Mouse (Mus musculus): ENCODE measurements around the gene Mindy3.

The Mindy3 gene

DNA sequence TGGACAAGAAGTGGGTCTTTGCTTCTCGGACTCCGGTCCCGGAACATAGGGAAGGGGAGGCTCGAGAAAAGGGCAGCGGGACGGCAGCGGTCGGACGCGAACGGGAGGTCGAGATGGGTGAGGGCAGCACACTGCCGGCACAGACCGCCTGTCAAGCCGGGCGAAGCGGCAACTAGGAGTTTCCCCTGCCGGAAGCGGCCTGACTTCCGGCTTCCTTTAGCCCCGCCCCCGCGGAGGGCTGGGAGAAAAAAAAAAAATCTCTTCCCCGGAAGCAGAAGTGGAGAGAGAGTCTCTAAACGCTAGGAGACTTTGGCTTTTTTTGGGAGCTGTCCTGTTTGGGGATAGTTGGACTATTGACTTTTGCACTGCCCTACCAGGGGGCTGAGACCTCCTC, at the start of gene Mindy3:
Mindy3 (minus strand) TSS at position 209 of the 394 bp plus-strand sequence.
- DNase-seq (ENCODE audit: low read depth, low spot score) = peak; percentile 79

DNA sequence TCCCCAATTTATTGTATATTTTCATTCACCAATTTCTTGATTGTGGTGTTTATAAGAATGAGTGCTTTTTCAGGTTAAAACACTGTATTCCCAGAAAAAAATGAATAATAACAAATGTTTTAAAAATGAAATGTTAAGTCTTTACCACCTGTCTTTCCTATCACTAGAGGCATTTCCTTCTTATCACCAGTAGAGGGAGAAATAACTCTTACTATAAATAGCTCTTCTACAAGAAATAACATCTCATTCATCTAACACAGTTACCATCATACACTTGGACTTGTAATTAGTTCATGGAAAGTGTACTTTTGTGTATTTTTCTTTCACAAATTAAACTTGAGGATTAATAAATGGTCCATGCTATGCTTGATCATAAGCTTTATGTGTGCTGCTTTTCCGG, 40.5 kb upstream of the Mindy3 start:
- no peak for DNase-seq (ENCODE audit: low read depth, low spot score)

DNA sequence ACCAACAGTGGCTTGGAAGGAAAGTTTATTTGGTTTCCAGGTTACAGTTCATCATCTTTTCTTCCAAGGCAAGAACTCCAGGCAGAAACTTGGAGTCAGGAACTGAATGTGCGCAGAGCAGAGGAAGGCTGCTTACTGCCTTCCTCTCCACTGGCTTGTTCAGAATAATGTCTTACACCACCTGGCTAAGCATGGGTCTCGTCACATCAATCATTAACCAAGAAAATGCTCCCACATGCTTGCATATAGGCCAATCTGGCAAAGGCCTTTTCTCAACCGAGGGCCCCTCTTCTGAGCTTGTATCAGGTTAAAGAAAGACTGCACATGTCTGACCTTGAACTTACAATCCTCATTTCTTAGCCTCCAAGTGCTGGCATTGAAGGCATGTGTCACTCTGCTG, 30.8 kb upstream of the Mindy3 start:
- no peak for DNase-seq (ENCODE audit: low read depth, low spot score)

DNA sequence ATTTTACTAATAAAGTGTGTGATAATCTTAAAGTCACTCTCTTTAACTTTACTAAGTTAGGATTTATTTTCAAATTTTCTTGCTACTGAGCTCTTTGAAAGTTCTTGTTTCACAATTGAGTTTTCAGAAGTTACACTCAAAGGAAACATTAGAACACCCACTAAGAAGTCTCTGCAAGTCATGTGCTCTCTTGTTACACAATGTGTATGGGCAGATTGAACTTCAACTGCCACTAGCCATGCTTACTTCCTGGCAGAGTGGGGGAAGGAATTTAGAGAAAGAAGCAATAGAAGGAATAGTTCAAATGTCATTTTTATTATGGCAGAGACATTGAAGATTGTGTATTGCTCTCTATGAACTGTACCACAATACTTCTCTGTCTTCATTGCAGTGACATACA, 20.9 kb upstream of the Mindy3 start:
- DNase-seq (ENCODE audit: low read depth, low spot score) = no peak

DNA sequence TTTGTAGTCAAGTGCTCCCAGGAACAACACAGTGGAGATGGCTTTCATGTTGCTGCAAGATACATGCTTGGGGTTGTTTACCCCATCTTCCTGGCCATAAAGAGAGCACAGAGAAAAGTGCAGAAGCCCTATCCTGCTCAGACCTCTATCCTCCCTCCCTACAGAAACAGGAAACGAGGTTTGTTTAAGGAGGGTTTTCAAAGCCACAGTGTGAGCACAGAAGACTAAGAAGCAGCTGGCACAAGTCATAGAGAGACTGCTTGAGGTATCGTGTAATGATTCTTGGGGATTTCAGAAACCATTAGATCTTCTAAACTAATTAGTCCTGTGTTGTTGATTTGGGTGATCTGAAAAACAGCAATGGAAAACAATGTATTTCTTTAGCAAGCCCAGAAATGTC, 20.3 kb upstream of the Mindy3 start:
- no peak for DNase-seq (ENCODE audit: low read depth, low spot score)

DNA sequence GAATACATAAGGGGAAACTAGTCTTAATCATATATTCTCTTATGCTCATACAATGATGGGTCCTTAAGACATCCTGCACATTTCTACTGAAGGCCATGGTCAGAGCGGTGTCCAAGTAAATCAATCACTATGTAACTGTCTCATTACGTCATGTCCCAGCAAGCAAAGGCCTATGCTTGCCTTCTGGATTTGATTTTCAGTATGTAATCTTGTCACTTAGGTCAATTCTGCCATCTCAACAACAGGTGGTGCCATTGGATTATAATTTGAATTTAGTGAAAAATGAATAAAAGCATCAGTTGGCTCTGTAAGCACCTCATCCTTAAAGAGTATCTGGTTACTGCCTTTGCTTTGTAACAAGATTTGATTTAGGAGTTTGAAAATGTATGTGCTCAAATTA, 18.9 kb upstream of the Mindy3 start:
- DNase-seq (ENCODE audit: low read depth, low spot score) = no peak

DNA sequence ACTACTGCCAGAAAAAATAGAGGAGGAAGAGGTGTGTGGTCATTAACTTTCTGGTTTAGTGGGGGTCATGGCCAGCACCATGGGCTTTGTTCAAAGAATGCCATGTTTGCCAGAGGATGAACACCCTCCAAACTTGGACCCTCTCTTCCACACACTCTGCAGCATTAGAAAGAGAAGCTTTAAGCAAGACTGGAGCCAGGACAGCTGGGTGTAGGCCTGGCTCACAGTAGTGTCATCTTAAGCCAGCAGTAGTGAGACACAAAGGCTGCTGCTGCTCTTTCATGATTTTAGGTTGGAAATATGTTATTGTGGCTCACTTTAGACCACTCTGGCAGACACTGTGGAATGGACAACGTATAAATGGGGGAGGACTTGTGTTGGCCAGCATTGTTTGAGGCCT, 12.8 kb upstream of the Mindy3 start:
- no peak for DNase-seq (ENCODE audit: low read depth, low spot score)

DNA sequence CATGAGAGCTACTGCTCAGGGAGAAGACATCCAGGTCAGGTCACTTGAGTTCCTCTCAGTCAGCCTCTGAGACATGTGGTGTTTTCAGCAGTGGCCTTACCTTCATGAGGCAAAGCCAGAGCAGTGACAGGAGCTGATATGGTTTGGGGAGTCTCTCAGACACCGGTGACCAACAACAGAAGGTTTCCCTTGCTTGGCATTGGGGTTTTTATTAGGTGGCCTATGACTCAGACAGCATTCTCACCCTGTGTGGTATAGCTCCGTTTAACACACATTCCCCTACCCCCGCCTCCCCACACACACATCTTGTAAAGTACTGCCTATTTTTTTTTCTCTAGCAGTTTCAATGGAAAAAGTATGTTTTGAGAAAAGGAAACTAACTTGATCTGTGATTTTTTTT, 5.1 kb upstream of the Mindy3 start:
- DNase-seq (ENCODE audit: low read depth, low spot score) = no peak

DNA sequence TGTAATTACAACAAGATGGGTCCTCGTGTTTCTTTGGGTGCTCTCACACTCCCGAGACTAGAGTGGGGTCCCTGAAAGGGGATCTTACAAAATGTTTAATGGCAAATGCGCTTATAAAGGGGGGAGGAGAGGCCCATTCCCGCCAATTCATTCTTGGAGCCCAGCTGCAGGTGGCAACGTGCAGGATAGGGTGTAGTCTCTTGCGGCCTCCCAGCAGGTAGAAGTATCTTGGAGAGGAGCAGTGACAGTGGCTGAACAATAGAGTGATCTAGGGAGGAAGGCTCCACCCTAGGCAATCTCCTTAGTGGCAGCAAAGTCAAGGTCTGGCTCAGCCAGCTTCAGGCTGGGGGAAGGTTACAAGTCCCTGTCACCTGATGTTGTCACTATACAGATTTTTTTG, 4.2 kb upstream of the Mindy3 start:
- DNase-seq (ENCODE audit: low read depth, low spot score) = peak; percentile 82

DNA sequence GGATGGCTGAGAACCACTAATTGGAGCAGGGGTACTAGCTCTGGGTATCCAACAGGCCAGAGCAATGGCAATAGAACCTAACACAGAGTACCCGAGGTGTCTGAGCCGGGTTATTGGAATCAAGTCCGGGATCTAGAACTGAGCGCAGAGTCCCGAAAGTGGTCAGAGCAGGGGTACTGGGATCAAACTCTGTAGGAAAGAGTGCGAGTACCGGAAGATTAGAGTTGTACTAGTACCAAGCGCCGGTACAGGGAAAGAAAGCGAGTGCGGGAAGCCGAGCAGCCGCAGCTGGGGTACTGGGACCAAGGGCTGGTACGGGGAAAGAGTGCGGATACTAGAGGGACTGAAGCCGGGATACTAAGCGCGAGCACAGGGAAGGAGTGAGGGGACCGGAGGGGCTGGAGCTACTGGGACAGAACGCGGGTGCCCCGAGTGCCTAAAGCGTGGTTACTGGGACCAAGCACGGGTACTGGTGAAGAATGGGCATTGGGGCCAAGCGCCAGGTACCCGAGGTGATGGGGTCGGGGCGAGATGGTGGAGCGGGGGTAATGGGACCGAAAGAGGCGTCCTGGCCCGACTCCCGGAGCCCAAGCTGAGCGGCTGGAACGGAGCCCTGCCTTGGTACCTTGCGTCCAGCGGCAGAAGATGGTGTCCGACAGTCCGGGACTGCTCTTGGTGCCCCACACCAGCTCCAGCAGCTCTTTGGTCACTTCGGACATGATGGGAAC, 572 bp downstream of the Mindy3 start:
- DNase-seq (ENCODE audit: low read depth, low spot score) = no peak

DNA sequence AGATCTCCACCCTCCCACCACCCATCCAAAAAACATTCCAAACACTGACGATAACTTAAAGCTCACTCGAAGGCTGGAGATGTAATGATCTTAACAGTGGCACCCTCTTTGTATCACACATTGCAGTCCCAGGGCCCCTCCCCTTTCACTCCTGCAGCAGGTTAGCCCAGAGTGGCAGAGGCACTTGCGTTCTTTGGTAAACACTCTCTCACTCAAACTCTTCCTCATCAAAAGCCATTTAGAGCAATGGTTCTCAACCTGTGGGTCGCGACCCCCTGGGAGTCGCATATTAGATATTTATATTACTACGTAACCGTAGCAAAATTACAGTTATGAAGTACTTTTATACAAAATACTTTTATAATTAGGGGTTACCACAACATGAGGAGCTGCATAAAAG, 1.1 kb downstream of the Mindy3 start:
- DNase-seq (ENCODE audit: low read depth, low spot score) = no peak

DNA sequence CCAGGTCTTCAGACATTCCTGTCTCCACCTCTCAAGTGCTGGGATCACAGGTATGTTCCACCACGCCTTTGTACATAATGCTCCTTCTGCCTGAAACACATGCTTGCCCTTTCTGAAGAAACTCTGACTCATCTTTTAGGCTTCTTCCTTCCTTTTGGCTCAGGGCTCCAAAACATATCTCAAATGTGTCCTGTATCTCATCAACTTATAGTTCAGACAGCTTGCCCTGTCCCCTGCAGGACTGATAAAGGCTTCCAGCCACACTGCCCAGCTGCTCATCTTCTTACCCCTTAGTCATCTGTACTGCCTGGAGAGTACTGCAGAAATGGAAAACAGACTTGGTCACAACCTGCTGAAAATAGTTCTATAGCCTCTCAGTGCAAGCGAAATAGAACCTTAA, 7.0 kb downstream of the Mindy3 start:
- DNase-seq (ENCODE audit: low read depth, low spot score) = no peak

DNA sequence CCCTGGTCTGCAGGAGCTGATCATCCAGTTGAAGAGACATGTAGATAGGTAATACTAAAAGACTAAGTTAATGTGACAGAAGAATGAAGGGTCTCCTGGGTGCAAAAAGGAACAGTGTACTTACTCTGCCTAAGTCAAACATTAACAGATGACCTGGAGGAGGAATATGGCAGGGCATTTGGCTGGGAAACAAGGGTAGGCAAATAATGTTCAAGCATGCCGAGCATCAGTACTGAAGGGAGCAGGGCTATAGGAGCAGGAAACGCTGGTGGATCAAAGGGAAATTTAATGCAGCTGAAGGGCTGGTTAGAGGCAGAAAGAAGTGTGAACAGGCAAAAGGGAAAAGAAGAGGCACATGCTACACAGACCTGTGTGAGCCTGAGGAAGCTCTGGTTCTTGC, 8.1 kb downstream of the Mindy3 start:
- no peak for DNase-seq (ENCODE audit: low read depth, low spot score)

DNA sequence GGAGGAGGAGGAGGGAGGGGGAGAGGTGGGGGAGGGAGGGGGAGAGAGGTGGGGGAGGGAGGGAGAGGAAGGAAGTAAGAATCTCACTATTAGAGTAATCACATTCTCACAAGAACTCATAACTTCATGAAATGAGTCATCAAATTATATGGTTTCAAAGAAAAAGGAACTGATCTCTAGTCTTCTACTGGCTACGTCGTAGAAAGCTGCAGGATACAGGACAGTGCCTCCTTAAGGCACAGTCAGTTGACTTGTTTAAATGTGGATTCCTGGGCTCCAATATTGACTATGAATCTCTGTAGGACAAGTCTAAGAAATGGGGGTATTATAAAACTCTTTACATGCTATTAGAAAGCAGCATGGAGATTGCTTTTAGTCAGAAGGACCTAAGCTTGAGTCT, 12.5 kb downstream of the Mindy3 start:
- DNase-seq (ENCODE audit: low read depth, low spot score) = no peak

DNA sequence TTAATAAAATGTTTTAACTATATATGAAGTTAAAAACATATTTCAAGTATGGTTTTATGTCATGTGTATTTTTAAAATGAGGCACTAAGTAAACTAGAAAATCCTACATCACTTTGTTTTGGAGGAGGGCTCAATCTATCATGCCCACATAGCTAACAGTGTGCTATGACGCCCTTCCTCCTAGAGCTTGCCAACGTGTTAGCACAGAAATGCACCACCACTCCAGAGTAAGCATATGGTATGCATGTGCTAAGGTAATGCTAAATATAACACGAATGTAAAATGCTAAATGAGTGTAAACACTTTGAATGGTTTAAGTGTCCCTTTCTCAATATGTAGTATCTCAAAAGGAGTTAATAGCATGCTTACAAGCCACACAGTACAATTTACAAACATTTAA, 16.8 kb downstream of the Mindy3 start:
- no peak for DNase-seq (ENCODE audit: low read depth, low spot score)

DNA sequence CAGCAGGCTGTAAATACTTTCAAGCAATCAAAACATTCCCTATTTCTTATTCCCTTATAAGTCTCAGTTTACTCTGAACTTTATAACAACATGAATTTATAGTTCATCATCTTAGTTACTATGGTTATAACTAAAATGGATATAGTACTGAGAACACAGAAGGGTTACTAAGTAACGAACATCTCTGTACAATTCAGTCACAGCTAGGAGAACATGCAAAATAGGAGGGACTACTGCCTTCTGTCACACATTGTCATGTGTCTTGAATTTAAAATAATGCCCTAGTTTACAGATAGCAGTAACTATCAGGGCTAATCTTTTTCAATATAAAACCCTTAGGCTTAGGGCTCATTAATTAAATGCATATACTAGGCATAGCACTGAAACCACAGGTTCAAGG, 18.1 kb downstream of the Mindy3 start:
- no peak for DNase-seq (ENCODE audit: low read depth, low spot score)

DNA sequence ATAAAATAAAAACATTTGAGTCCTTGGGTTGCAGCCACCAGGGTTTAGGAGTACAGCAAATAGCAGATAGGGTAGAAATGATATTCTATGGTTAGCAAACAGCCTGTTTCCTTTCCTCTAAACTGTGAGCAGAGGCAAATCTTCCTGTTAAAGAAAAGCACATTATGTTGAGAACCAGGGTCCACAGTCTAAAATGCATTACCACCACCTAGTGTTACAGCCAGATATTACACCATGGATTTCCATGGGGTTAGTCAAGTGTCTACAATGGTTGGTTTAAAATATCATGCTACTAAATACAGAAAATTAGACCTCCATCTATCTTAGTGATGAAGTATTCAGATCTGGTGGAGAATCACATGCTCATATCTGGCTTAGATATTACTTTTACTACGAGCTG, 30.2 kb downstream of the Mindy3 start:
- DNase-seq (ENCODE audit: low read depth, low spot score) = peak; percentile 40

DNA sequence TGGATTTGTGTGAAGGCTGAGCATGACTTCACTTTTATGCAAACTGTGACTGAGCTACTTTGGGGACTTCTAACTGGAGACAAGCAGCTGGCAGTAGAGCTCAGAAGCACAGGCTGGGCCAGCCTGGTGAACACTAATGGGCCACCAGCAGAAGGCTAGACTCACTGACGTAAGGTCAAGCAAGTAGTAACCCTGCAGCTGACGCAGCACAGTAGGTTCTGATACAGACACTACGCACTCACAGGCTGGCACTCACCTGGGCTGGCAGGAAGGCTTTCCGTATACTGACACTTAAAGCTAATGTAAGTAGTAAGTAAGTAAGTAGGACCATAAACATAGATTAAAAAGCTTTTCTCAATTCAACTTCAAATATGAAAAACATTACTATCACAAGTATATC, 30.7 kb downstream of the Mindy3 start:
- DNase-seq (ENCODE audit: low read depth, low spot score) = no peak

DNA sequence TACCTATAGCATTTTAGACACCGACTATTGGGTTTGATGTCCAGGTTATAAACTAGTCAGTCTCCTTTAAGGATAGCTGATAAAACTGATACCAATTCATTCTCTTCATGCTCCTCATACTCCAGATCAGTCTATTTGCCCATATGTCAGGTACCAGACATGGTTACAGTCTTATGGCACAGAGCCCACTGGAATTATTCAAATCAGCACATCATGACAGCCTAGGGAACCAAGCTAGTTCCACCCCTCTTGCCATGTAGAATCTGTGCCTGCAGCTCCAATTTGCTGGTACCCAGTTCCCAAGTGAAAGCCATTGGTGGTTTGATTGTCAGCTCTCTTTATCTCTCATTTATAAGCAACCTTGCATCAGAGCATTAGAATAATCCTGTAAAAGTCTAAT, 34.9 kb downstream of the Mindy3 start:
- no peak for DNase-seq (ENCODE audit: low read depth, low spot score)

DNA sequence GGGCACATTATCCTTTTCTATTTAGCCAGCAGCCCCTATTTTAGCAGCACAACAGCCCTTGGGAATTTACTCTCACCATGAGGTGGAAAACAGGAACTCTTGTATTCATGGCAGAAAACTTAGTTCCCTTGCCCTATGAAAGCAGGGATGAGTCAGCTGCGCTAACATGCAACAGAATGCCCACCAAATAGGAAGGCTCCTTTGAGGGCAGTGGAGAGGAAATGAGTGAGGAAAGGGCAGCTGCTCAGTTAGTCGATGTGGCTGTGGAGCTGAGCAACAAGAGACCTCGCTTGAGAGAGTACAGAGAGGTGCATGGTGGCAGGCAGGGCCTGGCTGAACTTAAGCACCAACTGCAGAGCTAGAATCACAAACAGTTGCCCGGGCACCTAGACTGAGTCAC, 36.6 kb downstream of the Mindy3 start:
- no peak for DNase-seq (ENCODE audit: low read depth, low spot score)

DNA sequence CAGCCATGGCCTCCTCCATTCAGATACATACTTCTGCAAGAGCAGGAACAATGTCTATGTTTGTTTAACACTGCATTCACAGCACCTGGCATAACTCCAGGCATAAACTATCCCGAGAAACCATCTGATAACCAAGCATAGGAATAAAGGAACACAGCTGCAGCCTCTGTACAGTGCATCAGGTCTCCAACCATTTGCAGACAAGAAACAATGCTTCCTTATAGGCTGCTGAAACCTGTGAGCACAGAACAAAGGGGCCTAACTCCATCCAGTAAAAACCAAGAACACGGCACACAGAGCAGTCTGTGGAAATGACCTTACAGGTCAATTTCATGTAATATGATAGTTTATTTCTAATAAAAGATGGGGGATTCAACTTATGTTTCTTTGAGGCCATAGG, 39.0 kb downstream of the Mindy3 start:
- no peak for DNase-seq (ENCODE audit: low read depth, low spot score)

DNA sequence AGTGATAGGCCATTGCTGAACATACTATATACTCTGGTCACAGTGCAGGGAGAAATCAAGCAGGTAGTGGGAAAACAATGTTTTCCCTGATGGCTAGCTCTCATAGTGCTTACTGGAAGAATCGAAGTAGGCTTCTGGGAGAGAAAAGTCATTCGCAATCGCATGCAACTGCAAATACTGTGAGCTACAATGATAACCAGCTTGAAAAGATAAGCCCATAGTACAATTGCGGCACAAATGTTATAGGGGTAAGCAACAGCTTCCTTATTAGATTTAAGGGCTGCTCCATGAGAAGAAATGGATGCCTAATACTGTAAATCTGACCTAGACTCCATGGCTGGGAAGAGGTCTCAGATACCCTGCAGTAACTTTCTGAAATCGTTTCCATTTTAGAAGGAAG, 40.7 kb downstream of the Mindy3 start:
- no peak for DNase-seq (ENCODE audit: low read depth, low spot score)

DNA sequence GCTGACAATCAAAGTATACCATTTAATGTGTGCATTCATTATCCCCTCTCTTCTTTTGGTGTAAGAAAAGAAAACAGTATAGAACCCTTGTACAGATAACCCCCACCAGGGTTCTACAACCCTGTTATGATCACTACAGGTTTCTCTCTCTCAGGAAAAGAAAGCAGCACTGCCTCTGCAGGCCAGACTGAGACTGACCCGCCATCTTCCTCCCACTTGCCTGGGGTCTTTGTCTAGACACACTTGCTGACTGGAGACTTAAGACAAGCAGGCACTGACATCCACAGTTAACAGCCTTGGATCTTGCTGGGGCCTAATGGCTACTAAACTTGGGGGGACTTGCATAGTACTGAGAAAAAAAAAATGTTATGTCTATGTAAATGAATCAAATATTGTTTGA, 42.2 kb downstream of the Mindy3 start:
- DNase-seq (ENCODE audit: low read depth, low spot score) = peak; percentile 41

DNA sequence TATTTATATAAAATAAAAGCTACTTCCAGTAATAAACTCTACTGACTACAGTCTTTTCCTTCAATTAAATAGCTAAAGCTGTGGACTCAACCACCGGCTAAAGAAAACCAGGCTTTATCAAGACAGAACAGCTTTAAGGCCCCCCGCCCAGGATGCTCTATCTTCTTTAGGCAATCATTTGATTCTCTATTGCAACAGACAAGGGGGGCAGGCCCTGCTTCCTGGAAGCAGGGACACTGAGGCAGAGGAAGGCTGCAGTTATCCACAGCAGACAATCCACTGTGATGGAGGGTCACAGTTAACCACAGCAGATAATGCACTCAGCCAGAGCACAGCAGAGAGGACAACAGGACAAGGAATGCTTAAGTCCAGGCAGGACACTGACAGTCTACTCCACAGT, 46.4 kb downstream of the Mindy3 start:
- DNase-seq (ENCODE audit: low read depth, low spot score) = no peak
